Mouse (Mus musculus) central nervous system, embryonic 14 days (tissue): ENCODE data around the gene Vmn1r38. TPM values are rescaled to one million over a fixed set of nuclear protein-coding genes. Genes with fewer than 3 reads are reported as not detected.

Source experiments
- polyA plus RNA-seq: library from polyadenylated mRNA; depleted of rRNA; stranded (reverse); fragments of >200 nt; gene quantifications from 2 replicates; pipeline ENCODE4 v1.2.3, GENCODE M21; 2012; rRNA removed

The Vmn1r38 gene
- polyA plus RNA-seq = not detected in 2 replicates

GRCm38 (mm10) chr6:66782527-66782926, at the start of gene Vmn1r38:
Vmn1r38 (minus strand) TSS chr6:66782627.

GRCm38 (mm10) chr6:66810509-66810908, 28.1 kb upstream of the Vmn1r38 start, which contains the start of gene Vmn1r39:
Vmn1r39 (minus strand) TSS chr6:66810609.

GRCm38 (mm10) chr6:66729082-66729481, 53.3 kb downstream of the Vmn1r38 start, which contains the start of gene Vmn1r37:
Vmn1r37 (plus strand) TSS chr6:66729382.

Other genes with a start within 250 kb of the Vmn1r38 start
- 35.9 and 44.4 TPM in 2 replicates for gene Mad2l1, start 247.2 kb downstream of the Vmn1r38 start, polyA plus RNA-seq
- gene Vmn1r32, start 222.5 kb downstream of the Vmn1r38 start, polyA plus RNA-seq = not detected in 2 replicates
- gene Vmn1r33, start 164.3 kb downstream of the Vmn1r38 start, polyA plus RNA-seq = not detected in 2 replicates
- not detected in 2 replicates for gene Vmn1r34, start 138.7 kb downstream of the Vmn1r38 start, polyA plus RNA-seq
- not detected in 2 replicates for gene Vmn1r35, start 96.7 kb downstream of the Vmn1r38 start, polyA plus RNA-seq
- gene Vmn1r36, start 63.5 kb downstream of the Vmn1r38 start, polyA plus RNA-seq = not detected in 2 replicates
- not detected in 2 replicates for gene Vmn1r37, start 53.2 kb downstream of the Vmn1r38 start, polyA plus RNA-seq
- gene Vmn1r39, start 28.0 kb upstream of the Vmn1r38 start, polyA plus RNA-seq = not detected in 2 replicates
- gene Gng12, start 113.8 kb upstream of the Vmn1r38 start, polyA plus RNA-seq = 17.6 and 24.0 TPM in 2 replicates